Mouse (Mus musculus): ENCODE data around the gene Cad.
"Not testable (repeated sequence)": the region's sequence is repeated elsewhere in the genome, so short reads cannot be mapped to it uniquely, and the experiment has no call there.

Cad gene

GRCm38 (mm10) chr5:31054261-31055215 lies at the start of gene Cad:
Cad (plus strand) TSS chr5:31054780.
- in situ Hi-C loops (cut with MboI; ENCODE audit: low sequenced_read_pairs), result no loop called here

- in situ Hi-C loops (cut with MboI; ENCODE audit: low sequenced_read_pairs), result no loop called here
Observed at GRCm38 (mm10) chr5:31012737-31013136, 41.8 kb upstream of the Cad start.

GRCm38 (mm10) chr5:31015913-31016312 lies 38.7 kb upstream of the Cad start:
- in situ Hi-C loops (cut with MboI; ENCODE audit: low sequenced_read_pairs), result no loop called here

GRCm38 (mm10) chr5:31021790-31022189 lies 32.8 kb upstream of the Cad start:
- in situ Hi-C loops (cut with MboI; ENCODE audit: low sequenced_read_pairs), result not testable (repeated sequence)

GRCm38 (mm10) chr5:31022690-31023089 lies 31.9 kb upstream of the Cad start:
- in situ Hi-C loops (cut with MboI; ENCODE audit: low sequenced_read_pairs), result no loop called here

DNA sequence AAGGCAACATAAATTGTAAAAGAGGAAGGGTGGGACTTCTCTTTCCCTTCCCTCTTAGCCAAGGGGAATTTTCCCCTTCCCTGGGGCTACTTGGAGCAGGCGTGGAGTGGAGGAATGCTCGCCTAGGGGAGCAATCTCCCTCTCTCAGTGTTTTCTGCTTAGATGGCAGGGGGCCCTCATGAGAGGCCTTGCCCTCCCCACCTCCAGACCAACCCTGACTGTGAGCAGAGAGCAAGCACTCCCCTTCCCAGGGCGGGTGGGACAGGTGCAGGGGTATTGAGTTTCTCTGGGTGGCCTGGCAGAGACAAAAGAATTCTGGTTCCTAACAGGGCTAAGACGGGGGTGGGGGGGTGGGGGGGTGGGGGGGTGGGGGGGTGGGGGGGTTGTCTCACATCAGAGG lies 31.3 kb upstream of the Cad start:
- in situ Hi-C loops (cut with MboI; ENCODE audit: low sequenced_read_pairs), result no loop called here

GRCm38 (mm10) chr5:31024641-31025040 lies 29.9 kb upstream of the Cad start:
- in situ Hi-C loops (cut with MboI; ENCODE audit: low sequenced_read_pairs), result no loop called here

GRCm38 (mm10) chr5:31030926-31031325 lies 23.7 kb upstream of the Cad start:
- in situ Hi-C loops (cut with MboI; ENCODE audit: low sequenced_read_pairs), result no loop called here

DNA sequence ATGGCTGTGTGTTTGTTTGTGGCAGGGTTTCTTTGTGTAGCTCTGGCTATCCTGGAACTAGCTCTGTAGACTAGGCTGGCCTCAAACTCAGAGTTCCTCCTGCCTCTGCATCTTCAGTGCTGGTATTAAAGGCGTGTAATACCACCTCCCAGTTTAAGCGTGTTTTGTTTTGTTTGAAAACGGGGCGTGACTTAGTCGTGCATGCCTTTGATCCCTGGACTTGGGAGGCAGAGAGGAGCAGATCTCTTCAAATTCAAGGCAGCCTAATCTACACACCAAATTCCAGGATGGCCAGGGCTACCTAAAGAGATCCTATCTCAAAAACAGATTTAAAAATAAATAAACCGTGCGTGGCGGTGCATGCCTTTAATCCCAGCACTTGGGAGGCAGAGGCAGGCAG lies 23.1 kb upstream of the Cad start:
- in situ Hi-C loops (cut with MboI; ENCODE audit: low sequenced_read_pairs), result no loop called here

DNA sequence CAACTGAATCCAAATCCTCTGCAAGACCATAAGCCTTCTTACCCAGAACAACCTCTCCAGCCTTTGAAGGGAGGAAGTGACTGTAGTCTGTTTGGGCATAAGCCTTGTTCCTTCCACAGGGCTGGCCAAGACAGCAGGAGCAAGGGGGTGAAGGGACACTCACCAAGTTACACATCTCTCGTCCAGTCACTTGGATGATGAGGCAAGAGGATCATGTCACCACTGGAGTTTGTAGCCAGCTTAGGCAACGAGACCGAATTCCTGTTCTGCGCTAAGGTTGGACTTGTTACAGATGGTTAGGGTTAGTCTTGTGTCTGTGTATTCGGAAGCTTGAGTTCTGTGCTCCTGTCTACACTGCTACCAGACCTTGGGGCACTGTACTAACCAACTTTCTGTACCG lies 19.9 kb upstream of the Cad start:
- in situ Hi-C loops (cut with MboI; ENCODE audit: low sequenced_read_pairs), result no loop called here

- in situ Hi-C loops (cut with MboI; ENCODE audit: low sequenced_read_pairs), result not testable (repeated sequence)
Observed at GRCm38 (mm10) chr5:31036556-31036955, 18.0 kb upstream of the Cad start.

- in situ Hi-C loops (cut with MboI; ENCODE audit: low sequenced_read_pairs), result no loop called here
Observed at GRCm38 (mm10) chr5:31038171-31038845, 16.3 kb upstream of the Cad start.

DNA sequence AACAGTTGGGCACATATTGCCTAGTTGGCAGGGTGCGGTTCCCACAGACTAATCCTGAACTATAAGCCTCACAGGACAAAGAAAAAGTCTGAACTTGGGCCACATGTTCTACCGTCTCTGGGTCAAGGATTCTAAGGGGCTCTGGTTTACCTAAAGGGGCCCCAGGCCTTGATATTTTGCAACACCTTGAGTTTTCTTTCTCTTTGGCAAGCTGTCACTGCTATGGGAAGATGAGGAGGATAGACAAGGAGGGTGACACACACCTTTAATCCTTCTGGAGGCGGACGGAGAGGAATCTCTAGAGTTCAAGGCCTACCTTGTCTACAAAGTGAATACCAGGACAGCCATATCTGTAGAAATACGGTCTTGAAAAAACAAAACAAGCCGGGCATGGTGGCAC lies 8.2 kb upstream of the Cad start:
- in situ Hi-C loops (cut with MboI; ENCODE audit: low sequenced_read_pairs), result no loop called here

DNA sequence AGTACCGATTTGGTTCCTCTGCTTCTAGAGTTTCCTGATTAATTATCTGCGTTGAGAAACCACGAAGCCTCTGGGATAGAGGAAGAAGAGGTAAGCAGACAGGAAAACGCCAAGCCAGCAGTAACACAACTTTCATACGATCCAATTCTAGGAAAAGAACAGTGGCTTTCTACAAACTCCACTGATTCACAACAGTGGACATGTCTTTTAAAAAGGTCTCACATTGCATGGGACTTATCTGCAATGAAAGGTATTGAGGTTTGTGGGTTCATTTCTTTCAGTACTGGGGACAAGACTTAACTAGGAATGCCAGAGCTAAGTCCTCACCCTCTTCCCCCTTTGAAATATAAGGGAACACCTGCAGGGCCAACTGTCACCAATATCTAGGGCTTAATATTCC lies 7.5 kb upstream of the Cad start:
- in situ Hi-C loops (cut with MboI; ENCODE audit: low sequenced_read_pairs), result no loop called here

- in situ Hi-C loops (cut with MboI; ENCODE audit: low sequenced_read_pairs), result no loop called here
Observed at GRCm38 (mm10) chr5:31047848-31048762, 6.5 kb upstream of the Cad start, which contains the start of gene Atraid. Atraid (plus strand) TSS chr5:31048312.

DNA sequence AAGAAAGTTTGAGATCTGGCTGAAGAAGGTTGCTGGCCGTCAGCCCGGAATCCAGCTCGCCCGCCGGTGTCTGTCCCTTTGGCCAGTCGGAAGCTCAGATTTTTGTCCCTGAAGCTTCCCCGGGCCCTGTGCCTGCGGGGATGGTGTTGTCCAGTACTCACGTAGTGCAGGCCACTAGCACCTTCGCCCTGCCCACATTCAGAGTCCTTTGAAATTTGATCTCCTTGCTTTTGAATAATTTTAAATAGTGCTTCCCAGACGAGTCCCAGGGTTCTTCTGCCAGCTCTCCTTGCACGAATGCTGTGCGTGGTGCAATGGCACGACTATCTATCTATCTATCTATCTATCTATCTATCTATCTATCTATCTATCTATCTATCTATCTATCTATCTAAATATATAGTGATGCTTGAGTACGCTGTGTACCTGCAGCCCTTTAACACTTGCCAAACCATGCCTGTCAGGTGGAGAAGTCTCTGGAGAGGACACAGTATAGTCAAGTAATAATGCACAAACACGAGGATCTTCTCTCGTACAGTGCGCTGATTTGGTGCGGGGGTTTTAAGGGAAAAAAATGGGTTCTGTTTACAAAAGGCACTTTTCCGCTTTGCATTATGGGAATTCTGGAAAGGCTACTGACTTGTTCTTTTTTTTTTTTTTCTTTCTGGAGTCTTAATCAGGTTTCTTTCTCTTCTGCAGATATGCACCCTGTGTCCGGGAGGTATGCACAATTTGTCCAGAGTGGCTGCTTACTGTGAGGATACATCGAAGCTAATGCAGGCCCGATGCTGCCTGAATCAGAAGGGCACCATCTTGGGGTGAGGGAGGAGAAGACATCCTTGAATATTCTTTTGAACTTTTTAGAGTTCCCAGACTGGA lies 5.6 kb upstream of the Cad start, which contains the start of gene Slc5a6:
Slc5a6 (minus strand) TSS at position 162 of the 879 bp plus-strand sequence.
- in situ Hi-C loops (cut with MboI; ENCODE audit: low sequenced_read_pairs), result no loop called here

DNA sequence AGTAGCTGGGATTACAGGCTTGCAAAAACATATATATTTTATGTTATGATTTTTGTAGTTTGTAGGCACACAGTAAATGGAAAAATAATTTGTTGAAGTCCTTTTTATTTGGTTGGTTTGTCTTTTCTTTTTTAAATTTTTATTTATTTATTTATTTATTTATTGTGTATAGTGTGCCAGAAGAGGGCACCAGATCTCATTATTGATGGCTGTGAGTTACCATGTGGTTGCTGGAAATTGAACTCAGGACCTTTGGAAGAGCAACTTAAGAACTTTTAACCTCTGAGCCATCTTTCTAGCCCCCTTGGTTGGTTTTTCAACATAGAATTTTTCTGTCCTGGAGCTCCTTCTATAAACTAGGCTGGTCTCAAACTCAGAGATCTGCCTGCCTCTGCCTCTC lies 4.2 kb upstream of the Cad start:
- in situ Hi-C loops (cut with MboI; ENCODE audit: low sequenced_read_pairs), result no loop called here

DNA sequence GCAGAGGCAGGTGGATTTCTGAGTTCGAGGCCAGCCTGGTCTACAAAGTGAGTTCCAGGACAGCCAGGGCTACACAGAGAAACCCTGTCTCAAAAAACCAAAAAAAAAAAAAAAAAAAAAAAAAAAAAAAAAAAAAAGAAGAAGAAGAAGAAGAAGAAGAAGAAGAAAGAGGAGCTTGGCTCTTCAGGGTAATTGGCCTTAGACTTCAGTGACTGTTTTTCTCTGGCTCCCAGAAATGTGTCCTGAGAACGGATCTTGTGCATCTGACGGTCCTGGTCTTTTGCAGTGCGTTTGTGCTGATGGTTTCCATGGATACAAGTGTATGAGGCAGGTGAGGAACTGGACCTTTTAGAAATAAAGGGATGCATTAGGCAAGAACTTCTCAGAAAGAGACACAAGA lies 852 bp upstream of the Cad start:
- in situ Hi-C loops (cut with MboI; ENCODE audit: low sequenced_read_pairs), result not testable (repeated sequence)

DNA sequence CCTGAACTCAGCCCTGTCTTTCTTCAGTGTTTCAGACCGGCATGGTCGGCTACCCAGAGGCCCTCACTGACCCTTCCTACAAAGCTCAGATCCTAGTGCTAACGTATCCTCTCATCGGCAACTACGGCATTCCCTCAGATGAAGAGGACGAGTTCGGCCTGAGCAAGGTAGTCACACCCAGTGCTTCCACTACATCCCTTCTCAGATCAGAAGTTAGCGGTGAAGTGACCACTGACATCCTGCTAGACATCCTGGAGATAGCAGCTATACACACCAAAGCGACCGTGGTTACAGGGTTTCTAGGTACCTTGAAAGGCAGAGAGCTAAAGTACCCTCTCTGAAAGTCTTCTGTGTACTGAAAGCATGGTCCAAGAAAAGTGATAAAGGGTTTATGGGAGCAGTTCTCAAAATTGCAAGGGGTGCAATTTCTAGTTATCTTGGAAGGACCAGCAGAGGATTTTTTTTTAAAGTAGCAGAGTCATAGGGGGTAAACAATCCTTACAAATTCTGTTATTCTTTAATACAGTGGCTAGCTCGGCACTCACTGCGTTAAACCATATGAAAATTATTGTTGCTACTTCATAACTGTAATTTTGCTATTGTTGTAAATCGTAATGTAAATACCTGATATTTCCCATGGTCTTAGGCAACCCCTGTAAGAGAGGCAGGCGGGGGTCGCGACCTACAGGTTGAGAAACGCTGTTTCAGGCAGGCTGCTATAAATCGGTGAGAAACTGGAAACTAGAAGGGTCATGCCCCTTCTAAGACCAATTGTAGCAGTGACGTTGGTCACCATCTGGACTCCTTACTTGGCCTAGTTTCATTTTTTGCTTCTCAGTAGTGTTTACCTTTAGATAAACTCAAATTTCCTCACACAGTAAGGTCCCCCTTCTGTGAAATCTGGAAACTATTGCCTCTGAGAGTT lies 898 bp downstream of the Cad start:
- in situ Hi-C loops (cut with MboI; ENCODE audit: low sequenced_read_pairs), result no loop called here
